ENCODE assay signal across 8 mouse cellular contexts in genomic region chr15:103301547-103302340, GRCm38 (mm10). TPM values are rescaled to one million over a fixed set of nuclear protein-coding genes. Genes with fewer than 3 reads are reported as not detected.
DNase-seq lines count a peak whose midpoint lies in the region; ATAC-seq and TF ChIP-seq lines count a peak whose summit lies in the region.

No protein-coding gene starts in this region.

- H3K27ac ChIP-seq in kidney, postnatal 0 days: peak overlapping the region; percentile 96
- H3K27ac ChIP-seq in forebrain, embryonic 10.5 days: peak overlapping the region; percentile 97
- peak overlapping the region; percentile 98 for H3K27ac ChIP-seq in limb, embryonic 11.5 days (replicated peaks; ENCODE audit: low read depth, low read length)
- H3K27ac ChIP-seq in neural tube, embryonic 14.5 days (ENCODE audit: low read depth, low read length): peak overlapping the region; percentile 100

- H3K9me3 ChIP-seq in kidney, postnatal 0 days (replicated peaks; ENCODE audit: low read length): no peaks in the 10 kb centered on the region
- H3K9me3 ChIP-seq in forebrain, embryonic 10.5 days: no peaks in the 10 kb centered on the region
- no peaks in the 10 kb centered on the region for H3K9me3 ChIP-seq in limb, embryonic 11.5 days (ENCODE audit: control insufficient read depth, low read length)
- no peaks in the 10 kb centered on the region for H3K9me3 ChIP-seq in neural tube, embryonic 14.5 days (ENCODE audit: control insufficient read depth, low read length)

- 29% methylated on average over 5 of the region's 5 CpGs for WGBS in kidney, postnatal 0 days
- WGBS in forebrain, embryonic 10.5 days: 22% methylated on average over 5 of the region's 5 CpGs
- WGBS in limb, embryonic 11.5 days: 5% methylated on average over 5 of the region's 5 CpGs
- WGBS in neural tube, embryonic 14.5 days: 11% methylated on average over 5 of the region's 5 CpGs

- peaks cover 59% of the 10 kb centered on the region for H3K4me1 ChIP-seq in kidney, postnatal 0 days (replicated peaks; ENCODE audit: insufficient read depth, low read length)
- peaks cover 98% of the 10 kb centered on the region for H3K4me1 ChIP-seq in forebrain, embryonic 10.5 days
- H3K4me1 ChIP-seq in limb, embryonic 11.5 days (ENCODE audit: control insufficient read depth, insufficient read depth, low read length): peaks cover 88% of the 10 kb centered on the region
- peaks cover 90% of the 10 kb centered on the region for H3K4me1 ChIP-seq in neural tube, embryonic 14.5 days (ENCODE audit: control insufficient read depth, insufficient read depth, low read length)

- H3K9ac ChIP-seq in kidney, postnatal 0 days (ENCODE audit: low read depth, low read length): 0 out of 2 replicates have a peak overlapping the region, but pooled peaks have one; percentile 5
- H3K9ac ChIP-seq in limb, embryonic 11.5 days (ENCODE audit: low read length): peak overlapping the region; percentile 43; the same call in 1 of the 2 replicates
- peak overlapping the region; percentile 17; the same call in 1 of the 2 replicates for H3K9ac ChIP-seq in neural tube, embryonic 14.5 days (replicated peaks; ENCODE audit: low read depth, low read length)

- DNase-seq in kidney, postnatal 0 days (ENCODE audit: low spot score): peak; percentile 77
- no peak for DNase-seq in kidney, postnatal 10 days
- no peak for DNase-seq in forebrain, embryonic 10.5 days (ENCODE audit: extremely low spot score, low spot score)
- peak; percentile 63 for DNase-seq in limb, embryonic 11.5 days (ENCODE audit: low spot score)
- no peak for DNase-seq in spleen, postnatal 14 days (ENCODE audit: low spot score in 2 of 2)
- no peak for DNase-seq in thymus, postnatal 25 days
- no peak for DNase-seq in cerebellum, postnatal 4 days (ENCODE audit: low spot score in 2 of 2)

- TF ChIP-seq CTCF in kidney, postnatal 0 days (IDR thresholded peaks at IDR 0.05; ENCODE audit: low read depth): no peak

- no peak overlapping the region for H3K4me2 ChIP-seq in kidney, postnatal 0 days (ENCODE audit: low read length)
- peak overlapping the region; percentile 29 for H3K4me2 ChIP-seq in limb, embryonic 11.5 days (ENCODE audit: low read depth, severe bottlenecking)
- H3K4me2 ChIP-seq in neural tube, embryonic 14.5 days (ENCODE audit: low read depth, low read length): 0 out of 2 replicates have a peak overlapping the region, but pooled peaks have one; percentile 2

- no peak overlapping the region for H3K4me3 ChIP-seq in kidney, postnatal 0 days (replicated peaks; ENCODE audit: low read depth, low read length)
- H3K4me3 ChIP-seq in forebrain, embryonic 10.5 days: peak overlapping the region; percentile 46; the same call in 1 of the 2 replicates
- no peak overlapping the region for H3K4me3 ChIP-seq in limb, embryonic 11.5 days (ENCODE audit: low read depth, low read length)
- H3K4me3 ChIP-seq in neural tube, embryonic 14.5 days (ENCODE audit: low read depth, low read length): no peak overlapping the region

- H3K36me3 ChIP-seq in kidney, postnatal 0 days (ENCODE audit: insufficient read depth, low read length): 0 out of 2 replicates have a peak, but pooled peaks cover 8% of the 10 kb centered on the region
- H3K36me3 ChIP-seq in forebrain, embryonic 10.5 days (replicated peaks): peaks cover 27% of the 10 kb centered on the region
- no peaks in the 10 kb centered on the region for H3K36me3 ChIP-seq in limb, embryonic 11.5 days (ENCODE audit: control insufficient read depth, insufficient read depth, low read length)
- no peaks in the 10 kb centered on the region for H3K36me3 ChIP-seq in neural tube, embryonic 14.5 days (ENCODE audit: control insufficient read depth, insufficient read depth, low read length)

- H3K27me3 ChIP-seq in kidney, postnatal 0 days (ENCODE audit: insufficient read depth, low read length): no peaks in the 10 kb centered on the region
- no peaks in the 10 kb centered on the region for H3K27me3 ChIP-seq in forebrain, embryonic 10.5 days (ENCODE audit: poor library complexity, severe bottlenecking)
- H3K27me3 ChIP-seq in limb, embryonic 11.5 days (ENCODE audit: control insufficient read depth, insufficient read depth, low read length): no peaks in the 10 kb centered on the region
- no peaks in the 10 kb centered on the region for H3K27me3 ChIP-seq in neural tube, embryonic 14.5 days (ENCODE audit: control insufficient read depth, insufficient read depth, low read length)

- ATAC-seq in kidney, postnatal 0 days (replicated peaks; ENCODE audit: low FRiP score, low read depth): no peak
- ATAC-seq in limb, embryonic 11.5 days (ENCODE audit: insufficient number of reproducible peaks, low FRiP score, low TSS enrichment, low read depth): no peak
- ATAC-seq in neural tube, embryonic 14.5 days (ENCODE audit: low read depth): no peak

RNA-seq across cellular contexts. Expression of gene Gpr84, which starts 8.7 kb away (rescaled TPM):
- 0.47 and 0.65 TPM in 2 replicates for polyA plus RNA-seq in kidney, postnatal 0 days (2015; fragmentation: Nextera tagmentation; extraction: Ambion mirVana)
- 0.14 and 0.36 TPM in 2 replicates for polyA plus RNA-seq in forebrain, embryonic 10.5 days (2016; fragmentation: Nextera tagmentation; extraction: Ambion mirVana)
- 0.31 TPM in 1 of 2 replicates, not detected in the other for polyA plus RNA-seq in limb, embryonic 11.5 days (2014; fragmentation: Nextera tagmentation; extraction: Ambion mirVana)
- polyA plus RNA-seq in neural tube, embryonic 14.5 days (2014; fragmentation: Nextera tagmentation; extraction: Ambion mirVana): 0.35 and 0.40 TPM in 2 replicates

RNA-seq across cellular contexts. Expression of gene Copz1, which starts 29.2 kb away (rescaled TPM):
- 237 and 263 TPM in 2 replicates for polyA plus RNA-seq in kidney, postnatal 0 days (2015; fragmentation: Nextera tagmentation; extraction: Ambion mirVana)
- 279 and 280 TPM in 2 replicates for polyA plus RNA-seq in forebrain, embryonic 10.5 days (2016; fragmentation: Nextera tagmentation; extraction: Ambion mirVana)
- polyA plus RNA-seq in limb, embryonic 11.5 days (2014; fragmentation: Nextera tagmentation; extraction: Ambion mirVana): 320 and 334 TPM in 2 replicates
- polyA plus RNA-seq in neural tube, embryonic 14.5 days (2014; fragmentation: Nextera tagmentation; extraction: Ambion mirVana): 195 and 216 TPM in 2 replicates

RNA-seq across cellular contexts. Expression of gene Zfp385a, which starts 38.1 kb away (rescaled TPM):
- polyA plus RNA-seq in kidney, postnatal 0 days (2015; fragmentation: Nextera tagmentation; extraction: Ambion mirVana): 11.3 and 11.8 TPM in 2 replicates
- 23.1 and 23.6 TPM in 2 replicates for polyA plus RNA-seq in forebrain, embryonic 10.5 days (2016; fragmentation: Nextera tagmentation; extraction: Ambion mirVana)
- 19.2 and 22.9 TPM in 2 replicates for polyA plus RNA-seq in limb, embryonic 11.5 days (2014; fragmentation: Nextera tagmentation; extraction: Ambion mirVana)
- polyA plus RNA-seq in neural tube, embryonic 14.5 days (2014; fragmentation: Nextera tagmentation; extraction: Ambion mirVana): 19.2 and 20.7 TPM in 2 replicates

RNA-seq across cellular contexts. Expression of gene Nfe2, which starts 43.5 kb away (rescaled TPM):
- polyA plus RNA-seq in kidney, postnatal 0 days (2015; fragmentation: Nextera tagmentation; extraction: Ambion mirVana): 1.9 and 2.8 TPM in 2 replicates
- 5.5 and 8.3 TPM in 2 replicates for polyA plus RNA-seq in forebrain, embryonic 10.5 days (2016; fragmentation: Nextera tagmentation; extraction: Ambion mirVana)
- 5.4 and 7.7 TPM in 2 replicates for polyA plus RNA-seq in limb, embryonic 11.5 days (2014; fragmentation: Nextera tagmentation; extraction: Ambion mirVana)
- 1.9 and 2.0 TPM in 2 replicates for polyA plus RNA-seq in neural tube, embryonic 14.5 days (2014; fragmentation: Nextera tagmentation; extraction: Ambion mirVana)

Comparison
In these comparisons a context has a peak if more than half of its experiments do, and no peak if none do; other contexts are left out.
1. DNase-seq: peak in kidney, postnatal 0 days (single experiment) and limb, embryonic 11.5 days (single experiment); none in kidney, postnatal 10 days (single experiment), forebrain, embryonic 10.5 days (single experiment), spleen, postnatal 14 days (0 of 2), thymus, postnatal 25 days (single experiment) and cerebellum, postnatal 4 days (0 of 2).
2. Peak in every context shown above with its lines, with median percentiles within 50 percentile points of each other: H3K27ac ChIP-seq and H3K9ac ChIP-seq.